Mouse (Mus musculus): Measurements from ENCODE around the gene Rgs21. TPM values are rescaled to one million over a fixed set of nuclear protein-coding genes. Genes with fewer than 3 reads are reported as not detected.

Rgs21 gene
- polyA plus RNA-seq, 1 experiment from 2014 or later: not detected

- Histone ChIP-seq H3K4me1 (ENCODE audit: control insufficient read depth in 2 of 2, insufficient read depth in 2 of 2, low read length in 2 of 2) (no peaks in the 10 kb centered on the region), H3K4me3 (ENCODE audit: control insufficient read depth in 1 of 2, insufficient read depth in 1 of 2, low read depth in 1 of 2, low read length in 2 of 2) (no peak overlapping the region), H3K4me2 (ENCODE audit: low read length) (no peak overlapping the region), H3K36me3 (ENCODE audit: control insufficient read depth, insufficient read depth, low read length) (no peaks in the 10 kb centered on the region), H3K27ac (replicated peaks in 1 of 2; ENCODE audit: control insufficient read depth in 1 of 2, insufficient read depth in 1 of 2, low read depth in 2 of 2, low read length in 2 of 2) (no peak overlapping the region), H3K9me3 (ENCODE audit: control insufficient read depth, low read length) (no peaks in the 10 kb centered on the region), H3K9ac (ENCODE audit: low read length) (no peak overlapping the region), H3K27me3 (ENCODE audit: control insufficient read depth, insufficient read depth, low read length) (no peaks in the 10 kb centered on the region)
- ATAC-seq (ENCODE audit: insufficient number of reproducible peaks, insufficient read depth, low FRiP score, low read depth): no peak
- 80% methylated on average over 1 of the region's 1 CpGs for WGBS
Measured at GRCm38 (mm10) chr1:144531746-144532145, 35.7 kb downstream of the Rgs21 start.

- no peaks in the 10 kb centered on the region for H3K4me1 ChIP-seq (ENCODE audit: control insufficient read depth in 2 of 2, insufficient read depth in 2 of 2, low read length in 2 of 2)
- H3K36me3 ChIP-seq (ENCODE audit: control insufficient read depth, insufficient read depth, low read length): no peaks in the 10 kb centered on the region
- H3K4me3 ChIP-seq (ENCODE audit: control insufficient read depth in 1 of 2, insufficient read depth in 1 of 2, low read depth in 1 of 2, low read length in 2 of 2): no peak overlapping the region
- peaks cover 4% of the 10 kb centered on the region; the same call in 1 of the 2 replicates for H3K9me3 ChIP-seq (ENCODE audit: control insufficient read depth, low read length)
- H3K9ac ChIP-seq (ENCODE audit: low read length): no peak overlapping the region
- 62% methylated on average over 5 of the region's 5 CpGs for WGBS
- no peak overlapping the region for H3K4me2 ChIP-seq (ENCODE audit: low read length)
- no peak overlapping the region for H3K27ac ChIP-seq (replicated peaks in 1 of 2; ENCODE audit: control insufficient read depth in 1 of 2, insufficient read depth in 1 of 2, low read depth in 2 of 2, low read length in 2 of 2)
- H3K27me3 ChIP-seq (ENCODE audit: control insufficient read depth, insufficient read depth, low read length): no peaks in the 10 kb centered on the region
- ATAC-seq (ENCODE audit: insufficient number of reproducible peaks, insufficient read depth, low FRiP score, low read depth): no peak
Measured at GRCm38 (mm10) chr1:144517878-144518426, 49.5 kb downstream of the Rgs21 start.

- WGBS: 18% methylated on average over 1 of the region's 1 CpGs
- H3K9me3 ChIP-seq (ENCODE audit: control insufficient read depth, low read length): no peaks in the 10 kb centered on the region
- no peak overlapping the region for H3K9ac ChIP-seq (ENCODE audit: low read length)
- H3K4me2 ChIP-seq (ENCODE audit: low read length): no peak overlapping the region
- H3K36me3 ChIP-seq (ENCODE audit: control insufficient read depth, insufficient read depth, low read length): no peaks in the 10 kb centered on the region
- no peak overlapping the region for H3K27ac ChIP-seq (replicated peaks in 1 of 2; ENCODE audit: control insufficient read depth in 1 of 2, insufficient read depth in 1 of 2, low read depth in 2 of 2, low read length in 2 of 2)
- no peaks in the 10 kb centered on the region for H3K27me3 ChIP-seq (ENCODE audit: control insufficient read depth, insufficient read depth, low read length)
- peaks cover 0 to 4% of the 10 kb centered on the region in 2 experiments; a peak in 1 of 4 replicates for H3K4me1 ChIP-seq (ENCODE audit: control insufficient read depth in 2 of 2, insufficient read depth in 2 of 2, low read length in 2 of 2)
- H3K4me3 ChIP-seq (ENCODE audit: control insufficient read depth in 1 of 2, insufficient read depth in 1 of 2, low read depth in 1 of 2, low read length in 2 of 2): no peak overlapping the region
- ATAC-seq (ENCODE audit: insufficient number of reproducible peaks, insufficient read depth, low FRiP score, low read depth): no peak; the same call in 1 of the 2 replicates
Measured at GRCm38 (mm10) chr1:144502241-144502640, 65.2 kb downstream of the Rgs21 start.

- H3K27me3 ChIP-seq (ENCODE audit: control insufficient read depth, insufficient read depth, low read length): no peaks in the 10 kb centered on the region
- H3K36me3 ChIP-seq (ENCODE audit: control insufficient read depth, insufficient read depth, low read length): no peaks in the 10 kb centered on the region
- no peak for ATAC-seq (ENCODE audit: insufficient number of reproducible peaks, insufficient read depth, low FRiP score, low read depth)
- no peak overlapping the region for H3K4me2 ChIP-seq (ENCODE audit: low read length)
- no peak overlapping the region for H3K4me3 ChIP-seq (ENCODE audit: control insufficient read depth in 1 of 2, insufficient read depth in 1 of 2, low read depth in 1 of 2, low read length in 2 of 2)
- H3K4me1 ChIP-seq (ENCODE audit: control insufficient read depth in 2 of 2, insufficient read depth in 2 of 2, low read length in 2 of 2): peaks cover 0 to 4% of the 10 kb centered on the region in 2 experiments; a peak in 1 of 4 replicates
- H3K27ac ChIP-seq (replicated peaks in 1 of 2; ENCODE audit: control insufficient read depth in 1 of 2, insufficient read depth in 1 of 2, low read depth in 2 of 2, low read length in 2 of 2): no peak overlapping the region
- no peak overlapping the region for H3K9ac ChIP-seq (ENCODE audit: low read length)
- no peaks in the 10 kb centered on the region for H3K9me3 ChIP-seq (ENCODE audit: control insufficient read depth, low read length)
- 85% methylated on average over 4 of the region's 4 CpGs for WGBS
Measured at GRCm38 (mm10) chr1:144500423-144500822, 67.0 kb downstream of the Rgs21 start.

GRCm38 (mm10) chr1:144499719-144500118, 67.7 kb downstream of the Rgs21 start:
- 61% methylated on average over 1 of the region's 1 CpGs for WGBS
- H3K9me3 ChIP-seq (ENCODE audit: control insufficient read depth, low read length): no peaks in the 10 kb centered on the region
- no peak for ATAC-seq (ENCODE audit: insufficient number of reproducible peaks, insufficient read depth, low FRiP score, low read depth)
- peaks cover 0 to 4% of the 10 kb centered on the region in 2 experiments; a peak in 1 of 4 replicates for H3K4me1 ChIP-seq (ENCODE audit: control insufficient read depth in 2 of 2, insufficient read depth in 2 of 2, low read length in 2 of 2)
- H3K9ac ChIP-seq (ENCODE audit: low read length): no peak overlapping the region
- no peak overlapping the region for H3K4me3 ChIP-seq (ENCODE audit: control insufficient read depth in 1 of 2, insufficient read depth in 1 of 2, low read depth in 1 of 2, low read length in 2 of 2)
- no peak overlapping the region for H3K4me2 ChIP-seq (ENCODE audit: low read length)
- no peaks in the 10 kb centered on the region for H3K27me3 ChIP-seq (ENCODE audit: control insufficient read depth, insufficient read depth, low read length)
- no peak overlapping the region for H3K27ac ChIP-seq (replicated peaks in 1 of 2; ENCODE audit: control insufficient read depth in 1 of 2, insufficient read depth in 1 of 2, low read depth in 2 of 2, low read length in 2 of 2)
- no peaks in the 10 kb centered on the region for H3K36me3 ChIP-seq (ENCODE audit: control insufficient read depth, insufficient read depth, low read length)

- Histone ChIP-seq H3K27me3 (ENCODE audit: control insufficient read depth, insufficient read depth, low read length) (no peaks in the 10 kb centered on the region), H3K9me3 (ENCODE audit: control insufficient read depth, low read length) (no peaks in the 10 kb centered on the region), H3K27ac (replicated peaks in 1 of 2; ENCODE audit: control insufficient read depth in 1 of 2, insufficient read depth in 1 of 2, low read depth in 2 of 2, low read length in 2 of 2) (no peak overlapping the region), H3K4me1 (ENCODE audit: control insufficient read depth in 2 of 2, insufficient read depth in 2 of 2, low read length in 2 of 2) (peaks cover 0 to 4% of the 10 kb centered on the region in 2 experiments; a peak in 1 of 4 replicates), H3K4me2 (ENCODE audit: low read length) (no peak overlapping the region), H3K4me3 (ENCODE audit: control insufficient read depth in 1 of 2, insufficient read depth in 1 of 2, low read depth in 1 of 2, low read length in 2 of 2) (no peak overlapping the region), H3K36me3 (ENCODE audit: control insufficient read depth, insufficient read depth, low read length) (no peaks in the 10 kb centered on the region), H3K9ac (ENCODE audit: low read length) (no peak overlapping the region)
- no peak for ATAC-seq (ENCODE audit: insufficient number of reproducible peaks, insufficient read depth, low FRiP score, low read depth)
Measured at GRCm38 (mm10) chr1:144498725-144499124, 68.7 kb downstream of the Rgs21 start.

- H3K4me3 ChIP-seq (ENCODE audit: control insufficient read depth in 1 of 2, insufficient read depth in 1 of 2, low read depth in 1 of 2, low read length in 2 of 2): no peak overlapping the region
- H3K27me3 ChIP-seq (ENCODE audit: control insufficient read depth, insufficient read depth, low read length): no peaks in the 10 kb centered on the region
- H3K9ac ChIP-seq (ENCODE audit: low read length): no peak overlapping the region
- no peaks in the 10 kb centered on the region for H3K36me3 ChIP-seq (ENCODE audit: control insufficient read depth, insufficient read depth, low read length)
- no peak for ATAC-seq (ENCODE audit: insufficient number of reproducible peaks, insufficient read depth, low FRiP score, low read depth)
- H3K4me2 ChIP-seq (ENCODE audit: low read length): no peak overlapping the region
- H3K4me1 ChIP-seq (ENCODE audit: control insufficient read depth in 2 of 2, insufficient read depth in 2 of 2, low read length in 2 of 2): peaks cover 0 to 4% of the 10 kb centered on the region in 2 experiments; a peak in 1 of 4 replicates
- H3K27ac ChIP-seq (replicated peaks in 1 of 2; ENCODE audit: control insufficient read depth in 1 of 2, insufficient read depth in 1 of 2, low read depth in 2 of 2, low read length in 2 of 2): no peak overlapping the region
- no peaks in the 10 kb centered on the region for H3K9me3 ChIP-seq (ENCODE audit: control insufficient read depth, low read length)
- WGBS: 49% methylated on average over 3 of the region's 3 CpGs
Measured at GRCm38 (mm10) chr1:144498051-144498450, 69.4 kb downstream of the Rgs21 start.

- no peak for ATAC-seq (ENCODE audit: insufficient number of reproducible peaks, insufficient read depth, low FRiP score, low read depth)
- 80% methylated on average over 1 of the region's 1 CpGs for WGBS
- no peak overlapping the region for H3K9ac ChIP-seq (ENCODE audit: low read length)
Measured at GRCm38 (mm10) chr1:144493336-144493735, 74.1 kb downstream of the Rgs21 start.

More at GRCm38 (mm10) chr1:144493336-144493735, 74.1 kb downstream of the Rgs21 start:
- Histone ChIP-seq H3K27me3 (ENCODE audit: control insufficient read depth, insufficient read depth, low read length) (no peaks in the 10 kb centered on the region), H3K4me2 (ENCODE audit: low read length) (no peak overlapping the region), H3K27ac (replicated peaks in 1 of 2; ENCODE audit: control insufficient read depth in 1 of 2, insufficient read depth in 1 of 2, low read depth in 2 of 2, low read length in 2 of 2) (no peak overlapping the region), H3K9me3 (ENCODE audit: control insufficient read depth, low read length) (no peaks in the 10 kb centered on the region), H3K4me1 (ENCODE audit: control insufficient read depth in 2 of 2, insufficient read depth in 2 of 2, low read length in 2 of 2) (no peaks in the 10 kb centered on the region), H3K36me3 (ENCODE audit: control insufficient read depth, insufficient read depth, low read length) (no peaks in the 10 kb centered on the region), H3K4me3 (ENCODE audit: control insufficient read depth in 1 of 2, insufficient read depth in 1 of 2, low read depth in 1 of 2, low read length in 2 of 2) (no peak overlapping the region)
